Mouse (Mus musculus) CH12.LX (cell line): ENCODE measurements around the gene Tbca. TPM values are rescaled to one million over a fixed set of nuclear protein-coding genes. Genes with fewer than 3 reads are reported as not detected.

Experiments used
- DNase-seq: peaks from one replicate; pipeline ENCODE4 v3.0.0-alpha.2; 2013; ENCODE audit errors: extremely low read depth
- H3K27ac ChIP-seq: 2 replicates; pipeline ENCODE4 v1.5.1; 2012; ENCODE audit warnings: low read depth, mild to moderate bottlenecking, control low read depth, moderate library complexity; ENCODE audit not compliant: insufficient read depth
- H3K27me3 ChIP-seq: replicated peaks from 2 replicates; pipeline ENCODE3; 2012; ENCODE audit warnings: inconsistent platforms
- H3K36me3 ChIP-seq, 2 experiments: replicated peaks in 1 of 2; 2 replicates each; pipeline versions ENCODE3 to v1.6.1; 2012; ENCODE audit warnings: inconsistent platforms in 1 of 2, low read length in 1 of 2, mild to moderate bottlenecking in 1 of 2, mixed read lengths in 1 of 2, moderate library complexity in 1 of 2; ENCODE audit not compliant: control insufficient read depth in 1 of 2, insufficient read depth in 1 of 2
- H3K4me1 ChIP-seq, 2 experiments: 2 replicates each; pipeline ENCODE4 v1.6.1; 2012; ENCODE audit warnings: inconsistent platforms in 1 of 2, moderate library complexity in 1 of 2; ENCODE audit not compliant: insufficient read depth in 2 of 2, control insufficient read depth in 1 of 2
- H3K4me2 ChIP-seq: 2 replicates; pipeline ENCODE4 v1.6.1; 2012; ENCODE audit warnings: low read depth, mild to moderate bottlenecking, control low read depth; ENCODE audit not compliant: poor library complexity, insufficient read depth, severe bottlenecking
- H3K4me3 ChIP-seq, 3 experiments: fragments of 150-350 bp in 1 of 3; sonication (generic) in 1 of 3; replicated peaks in 1 of 3; 2 replicates each; pipeline versions ENCODE3 to v1.5.1; 2011 to 2012; ENCODE audit warnings: low read depth in 2 of 3, low read length in 2 of 3, mild to moderate bottlenecking in 2 of 3, moderate library complexity in 2 of 3, control low read depth in 1 of 3, improper control_type of control experiment in 1 of 3, inconsistent platforms in 1 of 3, mixed read lengths in 1 of 3; ENCODE audit not compliant: poor library complexity in 1 of 3
- H3K79me2 ChIP-seq: replicated peaks from 2 replicates; pipeline ENCODE4 v1.6.1; 2012; ENCODE audit warnings: mild to moderate bottlenecking, moderate library complexity; ENCODE audit not compliant: control insufficient read depth, poor library complexity, insufficient read depth, severe bottlenecking; ENCODE audit errors: extremely low read depth
- H3K9ac ChIP-seq: 2 replicates; pipeline ENCODE4 v1.6.1; 2012; ENCODE audit warnings: low read depth, mild to moderate bottlenecking, control low read depth, moderate library complexity; ENCODE audit not compliant: insufficient read depth
- H3K9me3 ChIP-seq: replicated peaks from 2 replicates; pipeline ENCODE3; 2012; ENCODE audit warnings: low read length, inconsistent platforms, mixed read lengths
- BHLHE40 ChIP-seq: IDR thresholded peaks from 2 replicates; pipeline ENCODE4 v1.6.1; 2011; ENCODE audit warnings: mild to moderate bottlenecking, low read depth, low read length, improper control_type of control experiment
- CHD2 ChIP-seq: IDR thresholded peaks from 2 replicates; pipeline ENCODE4 v1.6.1; 2011; ENCODE audit warnings: low read length, improper control_type of control experiment
- CTCF ChIP-seq, 2 experiments: IDR thresholded peaks in 1 of 2; conservative IDR thresholded peaks in 1 of 2; 2 replicates each; pipeline ENCODE4 v1.5.1; 2011 to 2012; ENCODE audit warnings: low read depth in 2 of 2, low read length in 2 of 2, improper control_type of control experiment in 1 of 2, inconsistent platforms in 1 of 2, mild to moderate bottlenecking in 1 of 2, moderate library complexity in 1 of 2
- E2F4 ChIP-seq: IDR thresholded peaks from 2 replicates; pipeline ENCODE4 v1.6.1; 2011; ENCODE audit warnings: low read depth, low read length, improper control_type of control experiment; ENCODE audit not compliant: insufficient replicate concordance
- ELF1 ChIP-seq: IDR thresholded peaks from 2 replicates; pipeline ENCODE4 v1.6.1; 2014; ENCODE audit warnings: low read depth, mild to moderate bottlenecking, inconsistent platforms, low read length, improper control_type of control experiment
- EP300 ChIP-seq: IDR thresholded peaks from 2 replicates; pipeline ENCODE4 v1.6.1; 2011; ENCODE audit warnings: low read length, improper control_type of control experiment
- ETS1 ChIP-seq: conservative IDR thresholded peaks from 2 replicates; pipeline ENCODE4 v1.6.1; 2012; ENCODE audit warnings: low read depth, mild to moderate bottlenecking, inconsistent platforms, low read length, improper control_type of control experiment, moderate library complexity
- JUND ChIP-seq: conservative IDR thresholded peaks from 2 replicates; pipeline ENCODE4 v1.6.1; 2011; ENCODE audit warnings: low read depth, low read length, improper control_type of control experiment
- MAFK ChIP-seq: IDR thresholded peaks from 2 replicates; pipeline ENCODE4 v1.6.1; 2011; ENCODE audit warnings: low read length, improper control_type of control experiment; ENCODE audit not compliant: insufficient replicate concordance
- NELFE ChIP-seq: IDR thresholded peaks from 2 replicates; pipeline ENCODE4 v1.6.1; 2011; ENCODE audit warnings: low read depth, low read length, improper control_type of control experiment
- PAX5 ChIP-seq: IDR thresholded peaks from 2 replicates; pipeline ENCODE4 v1.6.1; 2012; ENCODE audit warnings: low read length, inconsistent platforms, mixed read lengths
- POLR2A ChIP-seq: IDR thresholded peaks from 2 replicates; pipeline ENCODE4 v1.6.1; 2011; ENCODE audit warnings: low read depth, mild to moderate bottlenecking, improper control_type of control experiment, low read length
- POLR2AphosphoS2 ChIP-seq: IDR thresholded peaks from 2 replicates; pipeline ENCODE4 v1.6.1; 2011; ENCODE audit warnings: low read depth, low read length, improper control_type of control experiment
- RAD21 ChIP-seq: IDR thresholded peaks from 2 replicates; pipeline ENCODE4 v1.6.1; 2011; ENCODE audit warnings: low read depth, mild to moderate bottlenecking, low read length, improper control_type of control experiment, moderate library complexity
- SIN3A ChIP-seq: IDR thresholded peaks from 2 replicates; pipeline ENCODE4 v1.6.1; 2012; ENCODE audit warnings: low read length, improper control_type of control experiment, inconsistent platforms
- SMC3 ChIP-seq: IDR thresholded peaks from 2 replicates; pipeline ENCODE4 v1.6.1; 2011; ENCODE audit warnings: low read depth, low read length, improper control_type of control experiment
- TBP ChIP-seq: conservative IDR thresholded peaks from 2 replicates; pipeline ENCODE4 v1.6.1; 2011; ENCODE audit warnings: low read depth, low read length, improper control_type of control experiment
- TCF12 ChIP-seq: IDR thresholded peaks from 2 replicates; pipeline ENCODE4 v1.6.1; 2014; ENCODE audit warnings: low read depth, mild to moderate bottlenecking, inconsistent platforms, low read length, improper control_type of control experiment
- UBTF ChIP-seq: IDR thresholded peaks from 2 replicates; pipeline ENCODE4 v1.6.1; 2012; ENCODE audit warnings: low read depth, mild to moderate bottlenecking, inconsistent platforms, low read length, improper control_type of control experiment, moderate library complexity
- USF1 ChIP-seq: IDR thresholded peaks from 2 replicates; pipeline ENCODE4 v1.6.1; 2014; ENCODE audit warnings: low read depth, mild to moderate bottlenecking, inconsistent platforms, low read length, improper control_type of control experiment
- USF2 ChIP-seq: conservative IDR thresholded peaks from 2 replicates; pipeline ENCODE4 v1.6.1; 2011; ENCODE audit warnings: low read depth, low read length, improper control_type of control experiment
- ZKSCAN1 ChIP-seq: IDR thresholded peaks from 2 replicates; pipeline ENCODE4 v1.6.1; 2012; ENCODE audit warnings: low read depth, inconsistent platforms, low read length, improper control_type of control experiment, borderline replicate concordance
- ZMIZ1 ChIP-seq: IDR thresholded peaks from 2 replicates; pipeline ENCODE4 v1.6.1; 2012; ENCODE audit warnings: low read depth, mild to moderate bottlenecking, inconsistent platforms, low read length, improper control_type of control experiment
- dilution Hi-C: fragments of 300-500 bp; cut with MboI; formaldehyde crosslinking; loops from 2 replicates; pipeline ENCODE4 v1.14.3; 2020; ENCODE audit warnings: low sequenced_read_pairs; ENCODE audit not compliant: extremely low pct_unique_long_range_greater_than_20kb, extremely low pct_ligation_motif_present
- in situ Hi-C: fragments of 300-500 bp; cut with MboI; formaldehyde crosslinking; loops from 3 replicates; pipeline ENCODE4 v1.14.3; 2019; ENCODE audit warnings: low sequenced_read_pairs, low pct_ligation_motif_present, low pct_unique_long_range_greater_than_20kb, mixed read lengths
- polyA plus RNA-seq: library from polyadenylated mRNA; unstranded; fragments of >175 nt; gene quantifications from 2 replicates; pipeline ENCODE4 v1.2.1, GENCODE M21; 2012; ENCODE audit warnings: low read depth; ENCODE audit not compliant: insufficient read length
- total RNA-seq, 2 experiments: library from RNA; depleted of rRNA; stranded (reverse); fragments of 300-350 nt in 1 of 2; fragments of >200 nt in 1 of 2; gene quantifications; 2 replicates each; pipeline ENCODE4 v1.2.3; 2012 to 2014

Gene Tbca
- total and polyA plus RNA-seq, 3 experiments, result 141 to 552 (median 196) TPM

GRCm38 (mm10) chr13:94862491-94863230, 74.0 kb downstream of the Tbca start:
- H3K79me2 ChIP-seq, result no peaks in the 10 kb centered on the region
- H3K36me3 ChIP-seq, result no peaks in the 10 kb centered on the region
- no peaks in the 10 kb centered on the region for H3K9me3 ChIP-seq
- dilution Hi-C loops (no loop called here), in situ Hi-C loops (no loop called here)
- no peak overlapping the region for H3K4me2 ChIP-seq
- TF ChIP-seq TBP (no peak), E2F4 (no peak), EP300 (no peak), SIN3A (no peak), JUND (no peak), RAD21 (no peak)
- H3K27ac ChIP-seq, result no peak overlapping the region
- H3K27me3 ChIP-seq, result no peaks in the 10 kb centered on the region
- H3K4me3 ChIP-seq, result no peak overlapping the region
- no peak for DNase-seq
- H3K9ac ChIP-seq, result no peak overlapping the region
- peaks cover 0 to 9% of the 10 kb centered on the region in 2 experiments; a peak in 3 of 4 replicates for H3K4me1 ChIP-seq

DNA sequence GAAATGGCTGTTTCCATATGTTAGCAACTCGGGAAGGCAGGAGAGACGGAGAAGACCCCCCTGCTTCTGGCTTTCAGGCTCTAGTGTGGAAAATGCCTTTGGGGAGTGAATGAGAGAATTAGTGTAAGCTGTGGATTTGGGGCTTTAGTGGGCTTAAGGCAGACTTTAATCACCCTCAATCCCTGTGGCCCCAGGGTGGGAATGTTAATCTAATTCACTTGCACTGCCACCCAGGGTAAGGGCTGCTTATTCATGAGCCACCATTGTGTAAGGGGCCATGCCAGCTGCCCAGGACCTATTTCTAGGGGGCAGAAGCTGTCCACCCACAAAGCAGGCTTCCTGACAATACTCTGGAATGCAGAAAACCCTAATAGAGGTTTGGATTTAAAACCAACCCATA, 78.2 kb downstream of the Tbca start:
- H3K4me2 ChIP-seq, result no peak overlapping the region
- H3K4me3 ChIP-seq, result no peak overlapping the region
- no peaks in the 10 kb centered on the region for H3K79me2 ChIP-seq
- TF ChIP-seq CTCF (conservative IDR thresholded peaks at IDR 0.05 in 1 of 2, IDR thresholded peaks at IDR 0.05 in 1 of 2; ENCODE audit: low read depth in 2 of 2, low read length in 2 of 2) (no peak), ZMIZ1 (no peak)
- dilution Hi-C loops (no loop called here), in situ Hi-C loops (no loop called here)
- no peaks in the 10 kb centered on the region for H3K9me3 ChIP-seq
- H3K4me1 ChIP-seq, result peaks cover 0 to 21% of the 10 kb centered on the region in 2 experiments; a peak in 3 of 4 replicates
- no peaks in the 10 kb centered on the region for H3K27me3 ChIP-seq
- no peak overlapping the region for H3K27ac ChIP-seq
- H3K36me3 ChIP-seq, result no peaks in the 10 kb centered on the region
- no peak overlapping the region for H3K9ac ChIP-seq
- DNase-seq, result no peak

- Histone ChIP-seq H3K4me1 (peaks cover 0 to 16% of the 10 kb centered on the region in 2 experiments; a peak in 2 of 4 replicates), H3K9me3 (no peaks in the 10 kb centered on the region), H3K27me3 (no peaks in the 10 kb centered on the region), H3K9ac (no peak overlapping the region), H3K4me2 (no peak overlapping the region), H3K4me3 (no peak overlapping the region), H3K79me2 (no peaks in the 10 kb centered on the region), H3K27ac (no peak overlapping the region), H3K36me3 (no peaks in the 10 kb centered on the region)
- TF ChIP-seq EP300 (no peak), USF1 (no peak), POLR2AphosphoS2 (no peak), CTCF (conservative IDR thresholded peaks at IDR 0.05 in 1 of 2, IDR thresholded peaks at IDR 0.05 in 1 of 2; ENCODE audit: low read depth in 2 of 2, low read length in 2 of 2) (no peak), TBP (no peak), PAX5 (no peak), UBTF (no peak), SMC3 (no peak), MAFK (no peak), ELF1 (no peak), POLR2A (no peak), ZMIZ1 (no peak), CHD2 (no peak), TCF12 (no peak), NELFE (no peak), USF2 (no peak), BHLHE40 (no peak), ETS1 (no peak), ZKSCAN1 (no peak)
- dilution Hi-C loops (no loop called here), in situ Hi-C loops (no loop called here)
- no peak for DNase-seq
Measured at GRCm38 (mm10) chr13:94867772-94868171, 79.1 kb downstream of the Tbca start.
